ENCODE assay signal across 7 mouse cellular contexts in genomic region chr2:122117961-122118958, GRCm38 (mm10). TPM values are rescaled to one million over a fixed set of nuclear protein-coding genes. Genes with fewer than 3 reads are reported as not detected.
DNase-seq lines count a peak whose midpoint lies in the region; ATAC-seq and TF ChIP-seq lines count a peak whose summit lies in the region.

Gene Spg11, minus strand, starts transcription at chr2:122118386.

- H3K9me3 ChIP-seq in embryonic facial prominence, embryonic 10.5 days: no peaks in the 10 kb centered on the region
- H3K9me3 ChIP-seq in intestine, postnatal 0 days (ENCODE audit: control insufficient read depth): no peaks in the 10 kb centered on the region
- H3K9me3 ChIP-seq in midbrain, embryonic 12.5 days: no peaks in the 10 kb centered on the region

- WGBS in embryonic facial prominence, embryonic 10.5 days: under 1% methylated on average over 47 of the region's 47 CpGs
- under 1% methylated on average over 47 of the region's 47 CpGs for WGBS in intestine, postnatal 0 days
- WGBS in midbrain, embryonic 12.5 days: under 1% methylated on average over 45 of the region's 47 CpGs
- WGBS in small intestine, adult 2 months: under 1% methylated on average over 47 of the region's 47 CpGs

- peak within 1 kb of the TSS; percentile 88 for H3K4me3 ChIP-seq in embryonic facial prominence, embryonic 10.5 days
- H3K4me3 ChIP-seq in intestine, postnatal 0 days (ENCODE audit: low read depth, low read length): peak within 1 kb of the TSS; percentile 95
- H3K4me3 ChIP-seq in midbrain, embryonic 12.5 days: peak within 1 kb of the TSS; percentile 81
- H3K4me3 ChIP-seq in small intestine, adult 2 months (ENCODE audit: low read depth, low read length): peak within 1 kb of the TSS; percentile 94

- peak within 1 kb of the TSS; percentile 95 for H3K9ac ChIP-seq in intestine, postnatal 0 days (ENCODE audit: low read depth, low read length)
- H3K9ac ChIP-seq in midbrain, embryonic 12.5 days (replicated peaks): peak within 1 kb of the TSS; percentile 88

- peaks cover 18% of the 10 kb centered on the region for H3K4me1 ChIP-seq in embryonic facial prominence, embryonic 10.5 days
- 0 out of 2 replicates have a peak, but pooled peaks cover 4% of the 10 kb centered on the region for H3K4me1 ChIP-seq in intestine, postnatal 0 days (replicated peaks; ENCODE audit: control insufficient read depth, insufficient read depth, low read length)
- H3K4me1 ChIP-seq in midbrain, embryonic 12.5 days: peaks cover 17% of the 10 kb centered on the region
- H3K4me1 ChIP-seq in small intestine, adult 2 months (ENCODE audit: control insufficient read depth, insufficient read depth, insufficient read length, low read length): no peaks in the 10 kb centered on the region

- peak within 1 kb of the TSS; percentile 72 for H3K4me2 ChIP-seq in intestine, postnatal 0 days (replicated peaks; ENCODE audit: low read depth)
- peak within 1 kb of the TSS; percentile 67 for H3K4me2 ChIP-seq in midbrain, embryonic 12.5 days (replicated peaks)

- peak; percentile 99 for DNase-seq in adrenal gland, postnatal 10 days
- peak; percentile 98 for DNase-seq in embryonic facial prominence, embryonic 10.5 days (ENCODE audit: low spot score)
- peak; percentile 63 for DNase-seq in gonadal fat pad, adult 2 months (ENCODE audit: low read depth)
- peak; percentile 98 for DNase-seq in left cerebral cortex, postnatal 4 days

- TF ChIP-seq CTCF in intestine, postnatal 0 days (IDR thresholded peaks at IDR 0.05; ENCODE audit: low read depth): peak; percentile 32; the same call in 1 of the 2 replicates
- no peak for TF ChIP-seq CTCF in small intestine, adult 2 months (IDR thresholded peaks at IDR 0.05; ENCODE audit: extremely low read depth, insufficient read length, insufficient replicate concordance, low read depth, low read length)

- H3K27ac ChIP-seq in embryonic facial prominence, embryonic 10.5 days (replicated peaks): peak within 1 kb of the TSS; percentile 98
- peak within 1 kb of the TSS; percentile 98 for H3K27ac ChIP-seq in intestine, postnatal 0 days (ENCODE audit: low read depth, low read length)
- peak within 1 kb of the TSS; percentile 97 for H3K27ac ChIP-seq in midbrain, embryonic 12.5 days (replicated peaks)
- peak within 1 kb of the TSS; percentile 76 for H3K27ac ChIP-seq in small intestine, adult 2 months (ENCODE audit: insufficient read depth, low read depth, low read length)

- H3K27me3 ChIP-seq in embryonic facial prominence, embryonic 10.5 days (replicated peaks; ENCODE audit: low read depth, poor library complexity, severe bottlenecking): no peaks in the 10 kb centered on the region
- no peaks in the 10 kb centered on the region for H3K27me3 ChIP-seq in intestine, postnatal 0 days (replicated peaks; ENCODE audit: control insufficient read depth, insufficient read depth, low read length)
- no peaks in the 10 kb centered on the region for H3K27me3 ChIP-seq in midbrain, embryonic 12.5 days
- H3K27me3 ChIP-seq in small intestine, adult 2 months (ENCODE audit: control insufficient read depth, insufficient read depth, low read length): no peaks in the 10 kb centered on the region

- intact Hi-C loops in left cerebral cortex, postnatal 4 days (cut with DNase I): no loop called here

- H3K36me3 ChIP-seq in embryonic facial prominence, embryonic 10.5 days (replicated peaks): peaks cover 18% of the 10 kb centered on the region
- H3K36me3 ChIP-seq in intestine, postnatal 0 days (ENCODE audit: control insufficient read depth, insufficient read depth): peaks cover 9% of the 10 kb centered on the region; the same call in 1 of the 2 replicates
- H3K36me3 ChIP-seq in midbrain, embryonic 12.5 days: peaks cover 13% of the 10 kb centered on the region
- peaks cover 8% of the 10 kb centered on the region for H3K36me3 ChIP-seq in small intestine, adult 2 months (ENCODE audit: control insufficient read depth, insufficient read depth, low read length)

- peak; percentile 99 for ATAC-seq in intestine, postnatal 0 days
- ATAC-seq in midbrain, embryonic 12.5 days (ENCODE audit: low FRiP score, low read depth): peak; percentile 99

- peak; percentile 100 for TF ChIP-seq POLR2A in small intestine, adult 2 months (IDR thresholded peaks at IDR 0.05; ENCODE audit: low read depth, low read length)

RNA-seq across cellular contexts. Expression of gene Spg11, which starts in this region (rescaled TPM):
- total RNA-seq in adrenal gland, postnatal 10 days (2021): 10 to 100 TPM; 14.6 to 16.7 TPM
- polyA plus RNA-seq in embryonic facial prominence, embryonic 10.5 days (2016; fragmentation: Nextera tagmentation; extraction: Ambion mirVana): 10.9 TPM in 2 replicates
- 12.1 and 17.1 TPM in 2 replicates for polyA plus RNA-seq in gonadal fat pad, adult 2 months (2012; rRNA removed)
- polyA plus RNA-seq in intestine, postnatal 0 days (2015; fragmentation: Nextera tagmentation; extraction: Ambion mirVana): 3.7 and 3.8 TPM in 2 replicates
- 10 to 100 TPM; 23.3 to 23.7 TPM for total RNA-seq in left cerebral cortex, postnatal 4 days (2021)
- 15.0 and 16.4 TPM in 2 replicates for polyA plus RNA-seq in midbrain, embryonic 12.5 days (2016; fragmentation: Nextera tagmentation; extraction: Ambion mirVana)
- 2.8 and 7.3 TPM in 2 replicates for polyA plus RNA-seq in small intestine, adult 2 months (2012; rRNA removed)

Comparison
In these comparisons a context has a peak if more than half of its experiments do, and no peak if none do; other contexts are left out.
1. Peak in every context shown above with its lines: DNase-seq, ATAC-seq, H3K4me3 ChIP-seq and H3K27ac ChIP-seq.